Mouse (Mus musculus) midbrain, embryonic 10.5 days (tissue): Measurements from ENCODE around the gene Tmem199. TPM values are rescaled to one million over a fixed set of nuclear protein-coding genes. Genes with fewer than 3 reads are reported as not detected.
A peak's percentile ranks its signal among the peaks of the same experiment; 100 is the strongest.

Experiments
- DNase-seq: peaks from one replicate; pipeline ENCODE4 v3.0.0-alpha.2; 2017; ENCODE audit warnings: low spot score
- H3K27ac ChIP-seq: fragments of 300-500 bp; sonication (generic); replicated peaks from 2 replicates; pipeline ENCODE4 v1.5.1; 2016; ENCODE audit warnings: mild to moderate bottlenecking
- H3K27me3 ChIP-seq: fragments of 300-500 bp; sonication (generic); 2 replicates; pipeline ENCODE4 v1.6.1; 2016; ENCODE audit warnings: low read depth, mild to moderate bottlenecking; ENCODE audit not compliant: poor library complexity, severe bottlenecking
- H3K36me3 ChIP-seq: fragments of 300-500 bp; sonication (generic); 2 replicates; pipeline ENCODE4 v1.6.1; 2016; ENCODE audit warnings: mild to moderate bottlenecking, moderate library complexity
- H3K4me1 ChIP-seq: fragments of 300-500 bp; sonication (generic); 2 replicates; pipeline ENCODE4 v1.6.1; 2016
- H3K4me3 ChIP-seq: fragments of 300-500 bp; sonication (generic); 2 replicates; pipeline ENCODE4 v1.5.1; 2016; ENCODE audit warnings: mild to moderate bottlenecking, moderate library complexity
- H3K9me3 ChIP-seq: fragments of 300-500 bp; sonication (generic); replicated peaks from 2 replicates; pipeline ENCODE4 v1.6.1; 2016; ENCODE audit warnings: mild to moderate bottlenecking
- WGBS: fragments of 180-500 bp; shearing (Covaris S2); methylation state at CpG from one replicate; pipeline ENCODE4 v1.1.7; 2016; 5-methylcytosine and 5-hydroxymethylcytosine counted together
- polyA plus RNA-seq: library from polyadenylated mRNA; unstranded; fragments of >200 nt; fragmentation: Nextera tagmentation; extraction: Ambion mirVana; gene quantifications from 2 replicates; pipeline ENCODE4 v1.2.1, GENCODE M21; 2016

Gene Tmem199
- polyA plus RNA-seq, 1 experiment from 2014 or later, result 81.8 TPM

DNA sequence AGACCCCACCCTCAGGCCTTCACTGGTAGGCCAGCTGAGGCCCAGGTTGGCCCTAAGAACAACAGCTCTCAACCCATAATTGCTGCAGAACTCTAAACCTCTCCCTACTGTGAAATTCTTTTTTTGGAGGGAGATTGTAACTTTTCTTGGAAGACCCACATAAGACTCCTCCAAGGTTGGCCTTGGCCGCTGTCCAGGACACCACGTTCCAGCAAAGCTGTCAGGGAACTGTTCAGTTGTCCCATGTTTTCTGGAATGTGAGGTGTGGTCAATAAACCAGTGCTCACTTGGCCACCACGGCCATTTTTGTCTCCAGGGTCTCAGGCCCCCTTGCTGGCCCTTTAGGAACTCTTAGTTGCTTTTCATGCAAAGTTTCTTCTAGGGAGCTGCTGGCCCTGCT is 9.9 kb upstream of the Tmem199 start:
- Histone ChIP-seq H3K4me1 (no peaks in the 10 kb centered on the region), H3K9me3 (no peaks in the 10 kb centered on the region), H3K4me3 (no peak overlapping the region), H3K27ac (no peak overlapping the region), H3K36me3 (peaks cover 98% of the 10 kb centered on the region), H3K27me3 (no peaks in the 10 kb centered on the region)
- DNase-seq, result no peak
- 94% methylated on average over 3 of the region's 3 CpGs for WGBS

DNA sequence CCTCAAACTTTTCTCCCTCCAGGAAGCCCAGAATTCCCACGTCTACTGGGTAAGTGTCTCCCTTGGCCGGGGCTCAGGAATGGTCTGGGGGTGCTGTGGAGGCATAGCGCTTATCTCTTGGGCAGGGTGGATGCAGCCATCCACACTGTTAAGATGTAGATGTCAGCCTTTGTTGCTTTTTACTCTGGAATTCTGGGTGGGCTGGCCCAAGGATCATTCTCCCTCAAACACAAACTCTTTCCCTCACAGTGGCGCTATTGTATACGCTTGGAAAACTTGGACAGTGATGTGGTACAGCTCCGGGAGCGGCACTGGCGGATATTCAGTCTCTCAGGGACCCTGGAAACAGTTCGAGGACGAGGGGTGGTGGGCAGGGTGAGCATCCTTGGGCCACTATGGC is 7.0 kb upstream of the Tmem199 start:
- Histone ChIP-seq H3K4me1 (no peaks in the 10 kb centered on the region), H3K27ac (no peak overlapping the region), H3K27me3 (no peaks in the 10 kb centered on the region), H3K9me3 (no peaks in the 10 kb centered on the region), H3K4me3 (no peak overlapping the region), H3K36me3 (peaks cover 98% of the 10 kb centered on the region)
- DNase-seq, result no peak
- WGBS, result 93% methylated on average over 10 of the region's 10 CpGs

DNA sequence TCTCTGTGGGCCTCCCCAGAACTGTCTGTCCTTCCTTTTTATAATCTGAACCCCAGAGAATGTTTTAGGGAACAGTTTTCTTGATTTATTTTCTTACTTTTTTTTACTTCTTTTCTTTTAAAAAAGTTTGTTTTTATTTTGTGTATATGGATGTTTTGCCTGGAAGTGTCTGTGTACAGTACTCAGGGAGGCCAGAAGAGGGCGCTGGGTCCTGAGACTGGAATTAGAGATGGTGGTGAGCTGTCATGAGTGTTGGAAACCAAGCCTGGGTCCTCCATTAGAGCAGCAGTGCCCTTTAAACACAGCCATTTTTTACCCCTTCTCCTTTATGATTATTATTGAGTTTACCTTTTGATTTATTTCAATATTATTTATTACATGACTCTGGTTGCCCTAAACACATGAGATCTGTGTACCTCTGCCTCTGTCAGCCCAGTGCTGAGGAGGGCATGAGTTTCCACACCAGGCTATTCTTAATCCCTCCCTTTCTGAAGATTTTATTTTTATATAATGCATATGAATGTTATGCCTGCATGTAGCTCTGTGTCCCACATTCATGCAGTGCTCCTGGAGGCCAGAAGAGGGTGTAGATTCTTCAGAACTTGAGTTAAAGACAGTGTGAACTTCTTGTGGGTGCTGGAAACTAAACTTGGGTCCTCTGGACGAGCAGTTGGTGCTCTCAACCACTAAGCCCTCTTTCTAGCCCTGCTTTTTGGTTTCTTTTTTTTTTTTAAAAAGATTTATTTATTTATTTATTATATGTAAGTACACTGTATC is 3.8 kb upstream of the Tmem199 start:
- no peak overlapping the region for H3K4me3 ChIP-seq
- WGBS, result 52% methylated on average over 2 of the region's 2 CpGs
- peaks cover 70% of the 10 kb centered on the region for H3K36me3 ChIP-seq
- peaks cover 24% of the 10 kb centered on the region for H3K4me1 ChIP-seq
- H3K9me3 ChIP-seq, result no peaks in the 10 kb centered on the region
- no peak for DNase-seq
- H3K27ac ChIP-seq, result no peak overlapping the region
- H3K27me3 ChIP-seq, result no peaks in the 10 kb centered on the region

DNA sequence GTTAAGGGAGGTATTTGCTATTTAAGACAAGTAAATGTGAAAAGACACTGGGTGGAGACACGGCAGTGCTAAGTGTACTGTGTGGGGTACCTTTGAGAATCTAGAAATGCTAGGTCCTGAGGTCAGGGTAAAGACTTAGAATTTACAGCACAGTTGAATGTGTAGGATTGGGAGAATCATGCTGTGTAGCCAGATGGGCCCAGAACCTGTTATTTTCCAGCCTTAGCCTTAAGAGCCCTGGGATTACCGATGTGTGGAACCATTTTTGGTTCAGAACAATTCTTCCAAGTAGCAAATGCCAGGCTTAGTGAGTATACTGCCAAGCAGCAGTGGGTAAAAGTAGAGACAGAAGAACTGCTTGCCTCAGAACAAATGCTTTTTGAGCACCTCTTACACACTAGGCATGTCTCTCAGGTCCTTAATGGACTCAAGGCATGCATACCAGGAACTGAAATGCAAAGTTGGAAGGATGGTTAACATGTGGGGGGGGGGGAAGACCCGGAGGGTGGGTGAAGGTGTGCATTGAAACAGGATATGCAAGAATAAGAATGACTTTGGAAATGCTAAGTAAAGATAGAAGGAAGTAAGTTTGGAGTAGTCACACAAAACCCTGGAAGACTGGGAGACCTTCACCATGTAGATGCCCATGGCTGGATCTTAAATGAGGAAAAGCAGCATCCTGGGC is 1.3 kb upstream of the Tmem199 start:
- Histone ChIP-seq H3K4me3 (peak overlapping the region; percentile 80), H3K36me3 (peaks cover 65% of the 10 kb centered on the region), H3K27ac (peak overlapping the region; percentile 96), H3K27me3 (no peaks in the 10 kb centered on the region), H3K4me1 (peaks cover 25% of the 10 kb centered on the region), H3K9me3 (no peaks in the 10 kb centered on the region)
- DNase-seq, result no peak
- 81% methylated on average over 3 of the region's 3 CpGs for WGBS

DNA sequence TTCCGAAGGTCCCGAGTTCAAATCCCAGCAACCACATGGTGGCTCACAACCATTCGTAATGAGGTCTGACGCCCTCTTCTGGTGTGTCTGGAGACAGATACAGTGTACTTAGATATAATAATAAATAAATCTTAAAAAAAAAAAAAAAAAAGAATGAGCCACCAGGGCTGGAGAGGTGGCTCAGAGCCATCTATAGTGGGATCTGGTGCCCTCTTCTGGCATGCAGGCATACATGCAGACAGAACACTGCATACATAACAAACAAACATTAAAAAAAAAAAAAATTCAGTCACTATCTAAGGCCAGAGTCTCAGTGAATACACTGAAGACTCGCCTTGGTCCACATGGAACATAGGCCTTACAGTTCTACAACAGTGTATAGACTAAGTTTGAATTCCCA is 2.8 kb downstream of the Tmem199 start:
- H3K4me3 ChIP-seq, result no peak overlapping the region
- no peak for DNase-seq
- H3K36me3 ChIP-seq, result peaks cover 60% of the 10 kb centered on the region
- peaks cover 25% of the 10 kb centered on the region for H3K4me1 ChIP-seq
- H3K9me3 ChIP-seq, result no peaks in the 10 kb centered on the region
- no peak overlapping the region for H3K27ac ChIP-seq
- H3K27me3 ChIP-seq, result no peaks in the 10 kb centered on the region
- 79% methylated on average over 5 of the region's 5 CpGs for WGBS

DNA sequence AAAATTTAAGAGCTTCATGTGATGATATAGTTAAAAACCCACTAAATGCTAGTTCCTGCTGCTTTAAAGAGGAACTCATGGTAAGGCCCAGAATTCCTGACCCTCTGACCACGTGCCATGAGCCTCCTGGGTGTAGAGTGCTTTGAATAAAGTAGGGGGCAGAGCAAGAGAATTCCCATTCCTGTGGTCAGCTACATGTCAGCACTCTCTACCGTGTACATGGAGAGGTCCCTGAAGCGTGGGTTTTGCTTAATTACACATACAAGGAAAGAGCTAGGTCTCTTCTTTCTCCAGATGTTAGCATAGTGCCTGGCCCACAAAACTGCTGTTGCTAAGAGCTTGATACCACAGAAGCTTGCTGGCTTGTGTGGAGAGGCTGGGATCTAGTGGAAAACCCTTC is 6.5 kb downstream of the Tmem199 start:
- WGBS, result 84% methylated on average over 3 of the region's 3 CpGs
- no peak for DNase-seq

DNA sequence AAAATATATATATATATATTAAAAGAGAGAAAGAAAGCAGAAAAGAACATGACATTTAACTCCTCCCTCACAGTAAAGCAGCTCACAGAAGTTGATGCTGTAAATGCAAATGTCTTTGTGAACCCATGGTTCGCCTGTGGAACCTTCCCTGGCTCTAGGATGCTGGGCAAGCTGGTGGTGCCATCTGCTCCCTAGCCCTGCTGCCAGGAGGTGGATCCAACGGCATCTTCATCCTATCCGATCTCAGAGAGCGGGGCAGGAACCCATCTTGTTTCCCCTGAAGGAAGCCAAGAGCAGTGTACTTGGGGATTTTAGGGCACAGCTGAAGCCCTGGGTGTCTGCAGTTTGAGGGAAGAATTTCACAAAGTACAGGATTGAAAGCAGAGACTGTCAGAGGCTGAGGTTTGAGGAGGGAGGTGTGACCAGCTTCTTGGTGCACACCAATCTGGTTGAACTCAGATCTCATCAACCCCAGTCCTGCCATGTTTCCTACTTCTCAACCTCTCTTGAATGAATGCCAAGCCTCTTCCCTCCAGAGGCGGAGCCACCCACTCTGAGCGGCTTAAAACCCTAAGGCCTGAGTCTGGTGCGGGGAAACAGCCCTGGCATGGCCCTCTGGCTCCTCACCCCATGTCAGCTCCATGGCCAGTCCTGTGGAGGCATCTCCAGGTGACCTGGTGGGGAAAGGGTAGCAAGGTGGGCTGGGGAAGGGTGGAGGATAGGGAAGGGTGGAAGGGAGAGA is 8.9 kb downstream of the Tmem199 start, which contains the start of gene Sebox:
Sebox (plus strand) TSS at position 539 of the 742 bp plus-strand sequence.
- no peak for DNase-seq
- H3K27me3 ChIP-seq, result peaks cover 33% of the 10 kb centered on the region
- peaks cover 33% of the 10 kb centered on the region for H3K36me3 ChIP-seq
- 72% methylated on average over 7 of the region's 7 CpGs for WGBS
- no peak within 1 kb of the TSS for H3K4me3 ChIP-seq
- H3K27ac ChIP-seq, result no peak within 1 kb of the TSS
- peaks cover 35% of the 10 kb centered on the region for H3K4me1 ChIP-seq
- no peaks in the 10 kb centered on the region for H3K9me3 ChIP-seq

More for the DNA sequence above, 6.5 kb downstream of the Tmem199 start:
- peaks cover 12% of the 10 kb centered on the region for H3K4me1 ChIP-seq
- H3K36me3 ChIP-seq, result peaks cover 54% of the 10 kb centered on the region
- H3K27me3 ChIP-seq, result peaks cover 11% of the 10 kb centered on the region
- H3K4me3 ChIP-seq, result no peak overlapping the region
- no peak overlapping the region for H3K27ac ChIP-seq
- no peaks in the 10 kb centered on the region for H3K9me3 ChIP-seq

DNA sequence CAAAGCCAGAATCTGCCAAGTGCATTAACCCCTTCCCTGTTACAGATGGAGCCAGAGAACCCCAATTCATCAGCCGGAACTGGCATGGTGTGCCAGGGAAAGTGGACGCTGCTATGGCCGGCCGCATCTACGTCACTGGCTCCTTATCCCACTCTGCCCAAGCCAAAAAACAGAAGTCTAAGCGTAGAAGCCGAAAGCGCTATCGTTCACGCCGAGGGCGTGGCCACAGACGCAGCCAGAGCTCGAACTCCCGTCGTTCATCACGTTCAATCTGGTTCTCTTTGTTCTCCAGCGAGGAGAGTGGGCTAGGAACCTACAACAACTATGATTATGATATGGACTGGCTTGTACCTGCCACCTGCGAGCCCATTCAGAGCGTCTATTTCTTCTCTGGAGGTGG is 10.4 kb downstream of the Tmem199 start:
- peak overlapping the region; percentile 42; the same call in 1 of the 2 replicates for H3K27ac ChIP-seq
- peaks cover 48% of the 10 kb centered on the region for H3K4me1 ChIP-seq
- no peak for DNase-seq
- peaks cover 39% of the 10 kb centered on the region for H3K27me3 ChIP-seq
- H3K36me3 ChIP-seq, result peaks cover 17% of the 10 kb centered on the region
- no peak overlapping the region for H3K4me3 ChIP-seq
- H3K9me3 ChIP-seq, result no peaks in the 10 kb centered on the region
- WGBS, result 83% methylated on average over 20 of the region's 20 CpGs

DNA sequence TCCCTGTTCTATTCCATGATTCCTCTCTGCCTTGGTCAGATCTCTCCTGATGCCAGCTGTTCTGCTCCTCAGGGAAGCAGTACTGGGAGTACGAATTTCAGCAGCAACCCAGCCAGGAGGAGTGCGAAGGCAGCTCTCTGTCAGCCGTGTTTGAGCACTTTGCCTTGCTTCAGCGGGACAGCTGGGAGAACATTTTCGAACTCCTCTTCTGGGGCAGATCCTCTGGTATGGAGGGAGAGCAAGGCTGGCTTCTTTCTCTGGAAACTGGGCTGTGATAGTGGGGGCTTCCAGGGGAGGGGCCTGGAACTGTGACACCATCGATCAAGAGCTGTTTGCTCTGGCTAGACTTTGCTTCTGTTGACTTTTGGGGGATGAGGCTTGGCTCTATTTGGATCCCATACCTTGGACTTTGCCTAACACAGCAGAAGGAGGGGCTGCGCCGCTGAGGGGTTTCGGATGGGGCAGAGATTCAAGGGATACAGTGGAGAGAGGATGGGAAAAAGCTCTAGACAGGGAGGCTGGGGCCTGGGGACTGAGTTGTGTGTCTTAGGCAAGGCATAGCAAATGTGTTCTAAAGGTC is 11.3 kb downstream of the Tmem199 start:
- WGBS, result 83% methylated on average over 9 of the region's 9 CpGs

DNA sequence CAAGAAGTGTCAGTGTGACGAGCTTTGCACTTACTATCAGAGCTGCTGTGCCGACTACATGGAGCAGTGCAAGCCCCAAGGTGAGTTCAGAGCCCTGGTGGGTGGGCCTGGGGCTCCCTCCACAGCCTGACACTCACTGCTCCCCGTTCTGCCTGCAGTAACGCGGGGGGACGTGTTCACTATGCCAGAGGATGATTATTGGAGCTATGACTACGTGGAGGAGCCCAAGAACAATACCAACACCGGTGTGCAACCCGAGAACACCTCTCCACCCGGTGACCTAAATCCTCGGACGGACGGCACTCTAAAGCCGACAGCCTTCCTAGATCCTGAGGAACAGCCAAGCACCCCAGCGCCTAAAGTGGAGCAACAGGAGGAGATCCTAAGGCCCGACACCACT is 12.4 kb downstream of the Tmem199 start:
- Histone ChIP-seq H3K27me3 (peaks cover 59% of the 10 kb centered on the region), H3K4me1 (peaks cover 59% of the 10 kb centered on the region), H3K4me3 (peak overlapping the region; percentile 73), H3K27ac (peak overlapping the region; percentile 80), H3K9me3 (no peaks in the 10 kb centered on the region), H3K36me3 (no peaks in the 10 kb centered on the region)
- 45% methylated on average over 16 of the region's 16 CpGs for WGBS
- DNase-seq, result no peak

More for the DNA sequence above, 11.3 kb downstream of the Tmem199 start:
- no peaks in the 10 kb centered on the region for H3K9me3 ChIP-seq
- peaks cover 47% of the 10 kb centered on the region for H3K27me3 ChIP-seq
- peak overlapping the region; percentile 73 for H3K4me3 ChIP-seq
- H3K4me1 ChIP-seq, result peaks cover 56% of the 10 kb centered on the region
- H3K36me3 ChIP-seq, result peaks cover 9% of the 10 kb centered on the region
- peak overlapping the region; percentile 80 for H3K27ac ChIP-seq
- no peak for DNase-seq

DNA sequence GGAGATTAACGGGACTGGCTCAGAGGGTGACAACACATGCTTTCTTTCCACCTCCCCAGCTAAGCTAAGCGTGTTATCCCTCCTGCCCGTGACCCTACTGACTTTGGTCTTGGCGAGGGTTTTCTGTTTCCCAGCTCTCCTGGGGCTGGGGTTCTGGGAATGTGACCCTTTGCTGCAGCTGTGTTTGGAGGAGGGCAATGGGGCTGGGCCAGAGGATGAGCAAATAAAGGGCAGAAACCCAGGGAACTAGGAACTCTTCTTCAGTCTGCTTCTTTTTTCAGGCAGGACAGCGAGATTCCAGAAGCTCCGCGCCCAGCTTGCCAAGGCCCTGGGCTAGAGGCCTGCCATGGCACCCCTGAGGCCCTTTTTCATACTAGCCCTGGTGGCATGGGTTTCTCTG is 13.0 kb downstream of the Tmem199 start, which contains the start of gene Vtn:
Vtn (plus strand) TSS at position 88 of the 400 bp plus-strand sequence.
- WGBS, result 38% methylated on average over 7 of the region's 7 CpGs
- H3K4me3 ChIP-seq, result peak within 1 kb of the TSS; percentile 73
- DNase-seq, result peak; percentile 58
- peaks cover 59% of the 10 kb centered on the region for H3K4me1 ChIP-seq
- H3K27me3 ChIP-seq, result peaks cover 64% of the 10 kb centered on the region
- no peaks in the 10 kb centered on the region for H3K9me3 ChIP-seq
- H3K36me3 ChIP-seq, result no peaks in the 10 kb centered on the region
- H3K27ac ChIP-seq, result peak within 1 kb of the TSS; percentile 80
